Mouse (Mus musculus): ENCODE results near the gene Evi2a. TPM values are rescaled to one million over a fixed set of nuclear protein-coding genes. Genes with fewer than 3 reads are reported as not detected.

The Evi2a gene
- 2.1 and 2.6 TPM in 2 replicates for total RNA-seq (2014; rRNA removed)
- polyA plus RNA-seq (2012; rRNA removed), result 0.72 and 1.5 TPM in 2 replicates

DNA sequence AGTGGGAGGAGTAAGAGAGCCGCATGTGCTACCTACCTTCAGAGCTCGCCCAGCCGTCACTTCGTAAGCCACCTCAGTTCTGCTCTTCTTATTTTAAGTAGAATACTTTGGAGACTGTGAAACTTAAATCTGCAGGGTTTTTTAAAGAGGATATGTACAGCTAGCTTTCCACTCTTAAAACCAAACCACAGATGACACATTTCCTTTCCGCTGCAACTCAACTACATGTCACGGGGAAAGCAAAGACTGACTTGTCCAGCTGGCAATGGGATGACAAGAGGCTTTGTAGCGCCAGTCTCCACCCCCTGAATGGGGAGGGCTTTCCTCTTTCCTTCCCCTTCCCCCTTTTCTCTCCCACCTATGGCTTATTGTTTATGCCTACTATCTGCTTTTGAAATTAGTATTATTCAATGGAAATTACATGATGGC lies at the start of gene Evi2a, which contains the start of gene Evi2:
Gene Evi2a (minus strand): TSS at position 277 of the 429 bp plus-strand sequence.
Gene Evi2 (minus strand): TSS at position 257 of the 429 bp plus-strand sequence.
- Histone ChIP-seq H3K79me2 (ENCODE audit: control insufficient read depth, insufficient read depth, low read length) (no peaks in the 10 kb centered on the region), H3K9ac (ENCODE audit: low read depth, low read length) (no peak within 1 kb of the TSS), H3K4me1 (ENCODE audit: control insufficient read depth, insufficient read depth, low read length) (peaks cover 5% of the 10 kb centered on the region), H3K27me3 (ENCODE audit: control insufficient read depth, insufficient read depth, low read length) (no peaks in the 10 kb centered on the region), H3K27ac (replicated peaks; ENCODE audit: insufficient read depth, low read depth, low read length) (no peak within 1 kb of the TSS), H3K36me3 (ENCODE audit: control insufficient read depth, insufficient read depth, low read length) (no peaks in the 10 kb centered on the region; the same call in 1 of the 2 replicates), H3K4me3 (ENCODE audit: insufficient read depth, low read depth, low read length) (peak within 1 kb of the TSS; percentile 34)
- WGBS, result 81% methylated on average over 7 of the region's 7 CpGs
- DNase-seq (ENCODE audit: extremely low read depth, low read depth, low spot score), result no peak
- TF ChIP-seq POLR2A (IDR thresholded peaks at IDR 0.05; ENCODE audit: extremely low read depth, insufficient read depth, low read length), result no peak
- no peak for TF ChIP-seq CTCF (IDR thresholded peaks at IDR 0.05; ENCODE audit: low read depth, low read length)

DNA sequence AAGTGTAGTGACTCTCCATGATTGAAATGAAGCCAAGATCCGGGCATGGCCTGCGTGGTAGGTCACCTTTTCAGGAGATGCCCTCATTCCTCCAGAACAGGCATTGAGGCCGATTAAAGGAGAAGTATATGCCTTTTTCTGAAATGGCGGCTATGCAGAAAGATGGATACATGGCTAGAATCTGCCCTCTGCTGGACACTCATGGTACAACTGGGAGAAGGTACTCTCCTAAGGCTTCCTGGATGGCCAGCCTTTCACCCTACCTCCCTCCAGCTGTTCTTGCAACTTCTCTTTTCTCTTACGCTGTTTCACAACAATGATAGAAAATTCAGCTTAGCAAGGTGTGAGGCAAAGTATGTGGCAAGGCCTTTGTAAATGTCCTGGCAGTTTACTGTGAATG lies 47.3 kb upstream of the Evi2a start:
- no peak overlapping the region for H3K9ac ChIP-seq (ENCODE audit: low read depth, low read length)
- DNase-seq (ENCODE audit: extremely low read depth, low read depth, low spot score), result peak; percentile 45
- H3K27me3 ChIP-seq (ENCODE audit: control insufficient read depth, insufficient read depth, low read length), result no peaks in the 10 kb centered on the region
- H3K79me2 ChIP-seq (ENCODE audit: control insufficient read depth, insufficient read depth, low read length), result no peaks in the 10 kb centered on the region
- TF ChIP-seq POLR2A (IDR thresholded peaks at IDR 0.05; ENCODE audit: extremely low read depth, insufficient read depth, low read length) (no peak), CTCF (IDR thresholded peaks at IDR 0.05; ENCODE audit: low read depth, low read length) (peak; percentile 55)
- peaks cover 10% of the 10 kb centered on the region; the same call in 1 of the 2 replicates for H3K36me3 ChIP-seq (ENCODE audit: control insufficient read depth, insufficient read depth, low read length)
- H3K4me1 ChIP-seq (ENCODE audit: control insufficient read depth, insufficient read depth, low read length), result no peaks in the 10 kb centered on the region
- H3K4me3 ChIP-seq (ENCODE audit: insufficient read depth, low read depth, low read length), result no peak overlapping the region
- 39% methylated on average over 5 of the region's 5 CpGs for WGBS
- H3K27ac ChIP-seq (replicated peaks; ENCODE audit: insufficient read depth, low read depth, low read length), result no peak overlapping the region

DNA sequence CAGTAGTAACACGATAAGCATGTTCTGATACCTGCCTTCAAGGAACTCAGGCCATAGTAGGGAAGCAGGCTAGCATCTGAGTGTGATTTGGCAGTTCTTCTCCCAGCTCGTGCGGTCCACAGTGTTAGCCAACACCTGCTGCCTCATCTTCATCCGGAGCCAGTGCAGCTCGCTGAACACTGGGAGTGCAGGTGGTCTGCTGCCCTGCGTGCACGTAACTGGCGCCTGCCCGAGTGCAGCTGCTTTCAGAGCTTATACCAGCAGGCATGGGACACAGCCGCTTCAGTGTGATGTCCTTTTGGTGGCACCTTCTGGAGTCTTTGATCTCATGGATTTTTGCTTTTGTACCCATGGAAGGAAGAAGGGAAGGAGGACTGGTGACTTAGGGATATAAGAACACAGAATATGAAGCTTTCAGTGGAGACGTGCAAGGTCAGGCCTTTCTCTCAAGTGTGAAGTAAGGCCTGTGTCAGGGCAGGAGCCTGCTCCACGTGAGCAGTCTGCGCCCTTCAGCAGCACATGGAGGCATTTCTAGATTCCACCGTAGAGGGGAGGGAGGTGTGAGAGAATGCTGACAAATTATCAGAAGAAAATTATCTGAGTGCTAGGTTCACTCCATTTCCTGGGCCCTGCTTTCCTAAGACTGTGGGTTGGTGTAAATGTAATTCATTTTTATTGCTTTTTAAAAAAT lies 45.1 kb upstream of the Evi2a start:
- no peak overlapping the region for H3K9ac ChIP-seq (ENCODE audit: low read depth, low read length)
- no peak for TF ChIP-seq POLR2A (IDR thresholded peaks at IDR 0.05; ENCODE audit: extremely low read depth, insufficient read depth, low read length)
- TF ChIP-seq CTCF (IDR thresholded peaks at IDR 0.05; ENCODE audit: low read depth, low read length), result no peak
- 94% methylated on average over 14 of the region's 14 CpGs for WGBS
- no peaks in the 10 kb centered on the region for H3K4me1 ChIP-seq (ENCODE audit: control insufficient read depth, insufficient read depth, low read length)
- no peak overlapping the region for H3K27ac ChIP-seq (replicated peaks; ENCODE audit: insufficient read depth, low read depth, low read length)
- H3K4me3 ChIP-seq (ENCODE audit: insufficient read depth, low read depth, low read length), result no peak overlapping the region
- no peaks in the 10 kb centered on the region for H3K79me2 ChIP-seq (ENCODE audit: control insufficient read depth, insufficient read depth, low read length)
- H3K36me3 ChIP-seq (ENCODE audit: control insufficient read depth, insufficient read depth, low read length), result peaks cover 18% of the 10 kb centered on the region
- H3K27me3 ChIP-seq (ENCODE audit: control insufficient read depth, insufficient read depth, low read length), result no peaks in the 10 kb centered on the region
- no peak for DNase-seq (ENCODE audit: extremely low read depth, low read depth, low spot score)

DNA sequence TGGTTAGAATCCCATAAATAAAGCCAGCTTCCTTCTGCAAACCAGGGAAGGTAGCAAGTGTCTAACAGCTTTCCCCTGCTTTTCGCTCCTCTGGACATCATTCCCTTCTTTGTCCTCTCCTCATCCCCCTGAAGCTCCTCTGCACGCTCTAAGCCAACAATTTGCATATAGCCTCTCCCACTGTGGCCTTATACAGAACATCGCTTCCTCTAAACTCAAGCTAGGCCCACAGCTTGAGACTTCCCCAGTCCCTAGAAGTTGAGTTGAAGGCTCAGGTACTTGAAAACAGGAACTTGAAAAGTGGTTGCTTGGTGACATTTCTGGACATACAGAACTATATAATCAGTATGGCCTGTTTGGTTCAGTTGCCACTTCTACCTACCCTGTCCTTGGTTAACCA lies 43.4 kb upstream of the Evi2a start:
- Histone ChIP-seq H3K79me2 (ENCODE audit: control insufficient read depth, insufficient read depth, low read length) (no peaks in the 10 kb centered on the region), H3K36me3 (ENCODE audit: control insufficient read depth, insufficient read depth, low read length) (peaks cover 27% of the 10 kb centered on the region), H3K4me3 (ENCODE audit: insufficient read depth, low read depth, low read length) (no peak overlapping the region), H3K27me3 (ENCODE audit: control insufficient read depth, insufficient read depth, low read length) (no peaks in the 10 kb centered on the region), H3K9ac (ENCODE audit: low read depth, low read length) (no peak overlapping the region), H3K27ac (replicated peaks; ENCODE audit: insufficient read depth, low read depth, low read length) (no peak overlapping the region), H3K4me1 (ENCODE audit: control insufficient read depth, insufficient read depth, low read length) (no peaks in the 10 kb centered on the region)
- WGBS, result 95% methylated on average over 3 of the region's 3 CpGs
- TF ChIP-seq CTCF (IDR thresholded peaks at IDR 0.05; ENCODE audit: low read depth, low read length) (no peak), POLR2A (IDR thresholded peaks at IDR 0.05; ENCODE audit: extremely low read depth, insufficient read depth, low read length) (no peak)
- DNase-seq (ENCODE audit: extremely low read depth, low read depth, low spot score), result no peak

DNA sequence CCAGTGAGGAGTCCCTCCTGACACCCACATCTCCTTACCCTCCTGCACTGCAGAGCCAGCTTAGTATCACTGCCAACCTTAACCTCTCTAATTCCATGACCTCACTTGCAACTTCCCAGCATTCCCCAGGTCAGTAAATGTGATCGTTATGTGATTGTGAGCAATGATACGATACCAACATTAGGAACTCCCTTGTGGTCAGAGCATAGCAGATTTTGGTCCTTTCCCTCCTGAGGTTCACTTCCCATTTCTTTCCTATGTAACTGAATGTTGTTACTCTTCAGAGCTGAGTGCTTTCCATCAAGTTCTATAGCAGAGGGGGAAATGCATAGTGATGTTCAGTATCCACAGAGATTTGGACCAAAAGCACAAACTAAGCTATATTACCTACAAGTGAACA lies 39.9 kb upstream of the Evi2a start:
- Histone ChIP-seq H3K36me3 (ENCODE audit: control insufficient read depth, insufficient read depth, low read length) (peaks cover 39% of the 10 kb centered on the region), H3K4me1 (ENCODE audit: control insufficient read depth, insufficient read depth, low read length) (peaks cover 1% of the 10 kb centered on the region; the same call in 1 of the 2 replicates), H3K9ac (ENCODE audit: low read depth, low read length) (no peak overlapping the region), H3K27ac (replicated peaks; ENCODE audit: insufficient read depth, low read depth, low read length) (no peak overlapping the region), H3K27me3 (ENCODE audit: control insufficient read depth, insufficient read depth, low read length) (no peaks in the 10 kb centered on the region), H3K79me2 (ENCODE audit: control insufficient read depth, insufficient read depth, low read length) (no peaks in the 10 kb centered on the region), H3K4me3 (ENCODE audit: insufficient read depth, low read depth, low read length) (no peak overlapping the region)
- WGBS, result 88% methylated on average over 2 of the region's 2 CpGs
- DNase-seq (ENCODE audit: extremely low read depth, low read depth, low spot score), result no peak
- no peak for TF ChIP-seq POLR2A (IDR thresholded peaks at IDR 0.05; ENCODE audit: extremely low read depth, insufficient read depth, low read length)
- no peak for TF ChIP-seq CTCF (IDR thresholded peaks at IDR 0.05; ENCODE audit: low read depth, low read length)
